Mouse (Mus musculus) intestine, postnatal 0 days (tissue): ENCODE data around the gene Fam110a. TPM values are rescaled to one million over a fixed set of nuclear protein-coding genes. Genes with fewer than 3 reads are reported as not detected.

Experiments
- ATAC-seq: fragments of 200-750 bp; cut with Nextera tagmentation; 2 replicates; pipeline ENCODE4 v1.8.0; 2017; ENCODE audit warnings: mild to moderate bottlenecking, moderate TSS enrichment, moderate library complexity
- H3K27ac ChIP-seq: fragments of 300-500 bp; sonication (generic); 2 replicates; pipeline ENCODE4 v1.5.1; 2014; ENCODE audit warnings: mild to moderate bottlenecking, low read depth, low read length, moderate library complexity
- H3K27me3 ChIP-seq: fragments of 300-500 bp; sonication (generic); replicated peaks from 2 replicates; pipeline ENCODE4 v1.6.1; 2014; ENCODE audit warnings: low read length, mixed read lengths; ENCODE audit not compliant: control insufficient read depth, insufficient read depth
- H3K36me3 ChIP-seq: fragments of 300-500 bp; sonication (generic); 2 replicates; pipeline ENCODE4 v1.6.1; 2014; ENCODE audit warnings: mild to moderate bottlenecking, moderate library complexity; ENCODE audit not compliant: control insufficient read depth, insufficient read depth
- H3K4me1 ChIP-seq: fragments of 300-500 bp; sonication (generic); replicated peaks from 2 replicates; pipeline ENCODE4 v1.6.1; 2014; ENCODE audit warnings: antibody characterized with exemption, low read length, mixed read lengths; ENCODE audit not compliant: control insufficient read depth, insufficient read depth
- H3K4me2 ChIP-seq: fragments of 300-500 bp; sonication (generic); replicated peaks from 2 replicates; pipeline ENCODE4 v1.6.1; 2014; ENCODE audit warnings: low read depth, mild to moderate bottlenecking, moderate library complexity
- H3K4me3 ChIP-seq: fragments of 300-500 bp; sonication (generic); 2 replicates; pipeline ENCODE4 v1.5.1; 2014; ENCODE audit warnings: low read depth, low read length
- H3K9ac ChIP-seq: fragments of 300-500 bp; sonication (generic); 2 replicates; pipeline ENCODE4 v1.6.1; 2014; ENCODE audit warnings: mild to moderate bottlenecking, low read depth, low read length
- H3K9me3 ChIP-seq: fragments of 300-500 bp; sonication (generic); 2 replicates; pipeline ENCODE4 v1.6.1; 2016; ENCODE audit warnings: mixed run types; ENCODE audit not compliant: control insufficient read depth
- CTCF ChIP-seq: sonication (generic); IDR thresholded peaks from 2 replicates; pipeline ENCODE4 v1.5.1; 2016; ENCODE audit warnings: low read depth, mild to moderate bottlenecking, control low read depth, antibody characterized with exemption, moderate library complexity
- WGBS: fragments of 180-500 bp; shearing (Covaris S2); extraction: QIAGEN DNeasy Blood & Tissue Kit; methylation state at CpG from one replicate; pipeline ENCODE4 v1.1.7; 2014; 5-methylcytosine and 5-hydroxymethylcytosine counted together
- polyA plus RNA-seq: library from polyadenylated mRNA; unstranded; fragments of >200 nt; fragmentation: Nextera tagmentation; extraction: Ambion mirVana; gene quantifications from 2 replicates; pipeline ENCODE4 v1.2.1, GENCODE M21; 2015

Gene Fam110a
- polyA plus RNA-seq, 1 experiment from 2014 or later = 14.5 TPM

GRCm38 (mm10) chr2:151994350-151995122 lies 14.5 kb upstream of the Fam110a start:
- Histone ChIP-seq H3K4me1 (0 out of 2 replicates have a peak, but pooled peaks cover 4% of the 10 kb centered on the region), H3K9ac (no peak overlapping the region), H3K36me3 (no peaks in the 10 kb centered on the region), H3K9me3 (no peaks in the 10 kb centered on the region), H3K4me3 (no peak overlapping the region), H3K4me2 (peak overlapping the region; percentile 48), H3K27me3 (peaks cover 4% of the 10 kb centered on the region; the same call in 1 of the 2 replicates), H3K27ac (no peak overlapping the region)
- peak; percentile 9; the same call in 1 of the 2 replicates for ATAC-seq
- WGBS = 13% methylated on average over 22 of the region's 22 CpGs
- peak; percentile 95 for TF ChIP-seq CTCF

- 0 out of 2 replicates have a peak, but pooled peaks cover 1% of the 10 kb centered on the region for H3K4me1 ChIP-seq
- H3K9ac ChIP-seq = no peak overlapping the region
- H3K27ac ChIP-seq = no peak overlapping the region
- no peak overlapping the region for H3K4me3 ChIP-seq
- H3K9me3 ChIP-seq = no peaks in the 10 kb centered on the region
- TF ChIP-seq CTCF = no peak
- no peaks in the 10 kb centered on the region for H3K36me3 ChIP-seq
- H3K27me3 ChIP-seq = peaks cover 4% of the 10 kb centered on the region; the same call in 1 of the 2 replicates
- WGBS = 38% methylated on average over 5 of the region's 5 CpGs
- no peak for ATAC-seq
- H3K4me2 ChIP-seq = no peak overlapping the region
These were observed 11.4 kb upstream of the Fam110a start for GRCm38 (mm10) chr2:151991446-151991845.

- peaks cover 4% of the 10 kb centered on the region; the same call in 1 of the 2 replicates for H3K27me3 ChIP-seq
- H3K4me3 ChIP-seq = no peak overlapping the region
- 3% methylated on average over 1 of the region's 1 CpGs for WGBS
- no peaks in the 10 kb centered on the region for H3K36me3 ChIP-seq
- no peaks in the 10 kb centered on the region for H3K4me1 ChIP-seq
- no peak for ATAC-seq
- no peak overlapping the region for H3K9ac ChIP-seq
- no peak overlapping the region for H3K4me2 ChIP-seq
- TF ChIP-seq CTCF = no peak
- no peak overlapping the region for H3K27ac ChIP-seq
- no peaks in the 10 kb centered on the region for H3K9me3 ChIP-seq
These were observed 11.0 kb upstream of the Fam110a start for GRCm38 (mm10) chr2:151990985-151991394.

GRCm38 (mm10) chr2:151988978-151989377 lies 9.0 kb upstream of the Fam110a start:
- no peaks in the 10 kb centered on the region for H3K27me3 ChIP-seq
- H3K4me1 ChIP-seq = no peaks in the 10 kb centered on the region
- no peak overlapping the region for H3K4me2 ChIP-seq
- WGBS = 63% methylated on average over 2 of the region's 2 CpGs
- no peak overlapping the region for H3K9ac ChIP-seq
- no peak for TF ChIP-seq CTCF
- H3K4me3 ChIP-seq = no peak overlapping the region
- H3K36me3 ChIP-seq = no peaks in the 10 kb centered on the region
- no peak overlapping the region for H3K27ac ChIP-seq
- no peaks in the 10 kb centered on the region for H3K9me3 ChIP-seq
- ATAC-seq = no peak

GRCm38 (mm10) chr2:151986958-151987357 lies 6.9 kb upstream of the Fam110a start:
- Histone ChIP-seq H3K9me3 (no peaks in the 10 kb centered on the region), H3K4me2 (no peak overlapping the region), H3K4me3 (no peak overlapping the region), H3K9ac (no peak overlapping the region), H3K36me3 (no peaks in the 10 kb centered on the region), H3K27me3 (no peaks in the 10 kb centered on the region), H3K4me1 (no peaks in the 10 kb centered on the region), H3K27ac (no peak overlapping the region)
- 82% methylated on average over 8 of the region's 8 CpGs for WGBS
- TF ChIP-seq CTCF = no peak
- no peak for ATAC-seq

- ATAC-seq = no peak
- Histone ChIP-seq H3K27ac (no peak overlapping the region), H3K36me3 (no peaks in the 10 kb centered on the region), H3K27me3 (no peaks in the 10 kb centered on the region), H3K4me3 (no peak overlapping the region), H3K4me2 (no peak overlapping the region), H3K4me1 (no peaks in the 10 kb centered on the region), H3K9me3 (no peaks in the 10 kb centered on the region), H3K9ac (no peak overlapping the region)
- no peak for TF ChIP-seq CTCF
- WGBS = 45% methylated on average over 7 of the region's 7 CpGs
These were observed 5.6 kb upstream of the Fam110a start for GRCm38 (mm10) chr2:151985426-151986172.
